Comparison of ENCODE assay signal across 16 mouse cellular contexts in genomic region chr3:27901846-27902245, GRCm38 (mm10). TPM values are rescaled to one million over a fixed set of nuclear protein-coding genes. Genes with fewer than 3 reads are reported as not detected.
DNase-seq lines count a peak whose midpoint lies in the region; ATAC-seq and TF ChIP-seq lines count a peak whose summit lies in the region.
"Had no signal": no experiment of that assay in that cellular context is flagged by ENCODE, and none has a peak within 500 bp of the region (broad histone marks: within the 10 kb centered on the region; RNA-seq: fewer than 3 reads in every experiment).

No protein-coding gene starts in this region.

- no peak for TF ChIP-seq EP300 in heart, postnatal 0 days (IDR thresholded peaks at IDR 0.05; ENCODE audit: low read depth)
- TF ChIP-seq EP300 in ES-Bruce4 (IDR thresholded peaks at IDR 0.05; ENCODE audit: insufficient read depth, low read depth, low read length): no peak

- WGBS in heart, postnatal 0 days: 90% methylated on average over 6 of the region's 6 CpGs
- WGBS in lung, adult 2 months: 92% methylated on average over 6 of the region's 6 CpGs

- no peaks in the 10 kb centered on the region for H3K9me3 ChIP-seq in heart, postnatal 0 days (replicated peaks; ENCODE audit: control insufficient read depth, low read length)
- H3K9me3 ChIP-seq in ES-Bruce4 (replicated peaks; ENCODE audit: control insufficient read depth, insufficient read depth, low read length, poor library complexity, severe bottlenecking): no peaks in the 10 kb centered on the region
- H3K9me3 ChIP-seq: lung, embryonic 15.5 days had no signal

- no peak overlapping the region for H3K4me2 ChIP-seq in heart, postnatal 0 days (ENCODE audit: low read depth, low read length)
- H3K4me2 ChIP-seq: lung, embryonic 15.5 days had no signal

- intact Hi-C loops in heart, postnatal 25 days (cut with DNase I): loop anchor here (5.0 kb wide), 1 partner anchor 35 kb away; the partner anchor contains the start of gene Pld1

- H3K27me3 ChIP-seq in heart, postnatal 0 days (ENCODE audit: control insufficient read depth, insufficient read depth, low read length): no peaks in the 10 kb centered on the region
- no peaks in the 10 kb centered on the region for H3K27me3 ChIP-seq in ES-Bruce4 (ENCODE audit: control insufficient read depth, insufficient read depth, low read length, poor library complexity, severe bottlenecking)
- H3K27me3 ChIP-seq: lung, embryonic 15.5 days had no signal

- H3K4me3 ChIP-seq in heart, postnatal 0 days (ENCODE audit: low read depth, low read length): no peak overlapping the region
- H3K4me3 ChIP-seq in lung, adult 2 months (replicated peaks; ENCODE audit: extremely low read depth, low read depth, low read length): no peak overlapping the region
- no peak overlapping the region for H3K4me3 ChIP-seq in ES-Bruce4 (ENCODE audit: low read depth, low read length)
- H3K4me3 ChIP-seq: erythroblast, embryonic 14.5 days; lung, embryonic 15.5 days; myocyte had no signal

- H3K27ac ChIP-seq in heart, postnatal 0 days (ENCODE audit: low read depth): no peak overlapping the region
- no peak overlapping the region for H3K27ac ChIP-seq in ES-Bruce4 (ENCODE audit: insufficient read depth, low read length)
- H3K27ac ChIP-seq: lung, embryonic 15.5 days had no signal

- ATAC-seq in heart, postnatal 0 days (ENCODE audit: insufficient read depth, low read depth): no peak
- ATAC-seq in activated CD4-positive, CD25-positive, alpha-beta regulatory T cell, adult 4 months: no peak
- ATAC-seq: inflammation-experienced regulatory T-cells, adult 6 months had no signal

- peak; percentile 25 for TF ChIP-seq CTCF in heart, postnatal 0 days (IDR thresholded peaks at IDR 0.05; ENCODE audit: low read depth)
- 0 out of 2 replicates have a peak, but pooled peaks have one; percentile 23 for TF ChIP-seq CTCF in lung, adult 2 months (IDR thresholded peaks at IDR 0.05; ENCODE audit: insufficient read depth, low read length)
- peak; percentile 40 for TF ChIP-seq CTCF in ES-Bruce4 (IDR thresholded peaks at IDR 0.05; ENCODE audit: low read depth, low read length)
- peak; percentile 29; the same call in 1 of the 2 replicates for TF ChIP-seq CTCF in brain, embryonic 14.5 days (IDR thresholded peaks at IDR 0.05; ENCODE audit: borderline replicate concordance, extremely low read depth, insufficient read depth, insufficient read length)

- no peak for TF ChIP-seq POLR2A in lung, adult 2 months (IDR thresholded peaks at IDR 0.05; ENCODE audit: borderline replicate concordance, extremely low read depth, low read depth, low read length)
- no peak for TF ChIP-seq POLR2A in ES-Bruce4 (IDR thresholded peaks at IDR 0.05; ENCODE audit: insufficient read depth, low read length)
- TF ChIP-seq POLR2A in brain, embryonic 14.5 days (IDR thresholded peaks at IDR 0.05; ENCODE audit: borderline replicate concordance, extremely low read depth, insufficient read depth, insufficient read length, poor library complexity, severe bottlenecking): no peak

- no peak overlapping the region for H3K9ac ChIP-seq in heart, postnatal 0 days (replicated peaks; ENCODE audit: low read depth, low read length)
- no peak overlapping the region for H3K9ac ChIP-seq in ES-Bruce4 (ENCODE audit: low read depth, poor library complexity, severe bottlenecking)
- H3K9ac ChIP-seq: lung, embryonic 15.5 days had no signal

- DNase-seq in heart, postnatal 0 days (ENCODE audit: low spot score): no peak
- no peak for DNase-seq in heart, postnatal 25 days (ENCODE audit: low spot score)
- no peak for DNase-seq in lung, adult 2 months
- no peak for DNase-seq in lung, postnatal 25 days (ENCODE audit: low spot score)
- DNase-seq in brain, embryonic 14.5 days (ENCODE audit: low read depth): no peak
- no peak for DNase-seq in embryo, embryonic 11 days
- DNase-seq: adrenal gland, postnatal 14 days; cerebellum, adult 11 months; heart, postnatal 36 days; thymus, adult 2 months had no signal

- peaks cover 16% of the 10 kb centered on the region for H3K4me1 ChIP-seq in heart, postnatal 0 days (ENCODE audit: control insufficient read depth, insufficient read depth)
- peaks cover 13% of the 10 kb centered on the region for H3K4me1 ChIP-seq in lung, adult 2 months (ENCODE audit: control insufficient read depth, insufficient read depth, low read length)
- H3K4me1 ChIP-seq in ES-Bruce4 (ENCODE audit: control insufficient read depth, insufficient read depth, low read length): no peaks in the 10 kb centered on the region

- no peaks in the 10 kb centered on the region for H3K36me3 ChIP-seq in heart, postnatal 0 days (replicated peaks; ENCODE audit: control insufficient read depth, insufficient read depth, low read length)
- no peaks in the 10 kb centered on the region for H3K36me3 ChIP-seq in ES-Bruce4 (ENCODE audit: control insufficient read depth, insufficient read depth, low read length, poor library complexity, severe bottlenecking)
- H3K36me3 ChIP-seq: lung, embryonic 15.5 days had no signal

RNA-seq across cellular contexts. Expression of gene Tmem212, which starts 5.7 kb away (rescaled TPM):
- total RNA-seq in heart, postnatal 0 days (2014; rRNA removed; ENCODE audit: low replicate concordance): 1.1 TPM in 1 of 2 replicates, not detected in the other
- 1.5 TPM in 1 of 2 replicates, not detected in the other for polyA plus RNA-seq in heart, postnatal 0 days (2015; fragmentation: Nextera tagmentation; extraction: Ambion mirVana)
- total RNA-seq in heart, postnatal 25 days (2021): not detected
- 68.4 and 95.7 TPM in 2 replicates for polyA plus RNA-seq in lung, adult 2 months (2012; rRNA removed)
- not detected in 2 replicates for polyA plus RNA-seq in ES-Bruce4 (2011; ENCODE audit: insufficient read depth, insufficient read length, low read depth, missing spikeins)
- not detected in 2 replicates for polyA plus RNA-seq in brain, embryonic 14.5 days (2012; rRNA removed)
- polyA plus RNA-seq in activated CD4-positive, CD25-positive, alpha-beta regulatory T cell, adult 4 months (2017; shearing (Covaris generic)): not detected
- total RNA-seq: adrenal gland, postnatal 14 days; heart, postnatal 36 days had no signal
- polyA plus RNA-seq: erythroblast, embryonic 14.5 days; inflammation-experienced regulatory T-cells, adult 6 months; myocyte had no signal

RNA-seq across cellular contexts. Expression of gene Pld1, which starts 36.6 kb away (rescaled TPM):
- 7.6 and 16.7 TPM in 2 replicates for total RNA-seq in heart, postnatal 0 days (2014; rRNA removed; ENCODE audit: low replicate concordance)
- polyA plus RNA-seq in heart, postnatal 0 days (2015; fragmentation: Nextera tagmentation; extraction: Ambion mirVana): 5.0 and 5.7 TPM in 2 replicates
- total RNA-seq in heart, postnatal 25 days (2021): 10 to 100 TPM; 12.5 to 13.5 TPM
- 5.9 and 9.0 TPM in 2 replicates for polyA plus RNA-seq in lung, adult 2 months (2012; rRNA removed)
- polyA plus RNA-seq in ES-Bruce4 (2011; ENCODE audit: insufficient read depth, insufficient read length, low read depth, missing spikeins): 5.8 and 5.9 TPM in 2 replicates
- polyA plus RNA-seq in brain, embryonic 14.5 days (2012; rRNA removed): 2.1 and 4.6 TPM in 2 replicates
- under 1 TPM; 0.11 to 0.25 TPM for polyA plus RNA-seq in activated CD4-positive, CD25-positive, alpha-beta regulatory T cell, adult 4 months (2017; shearing (Covaris generic))
- polyA plus RNA-seq: erythroblast, embryonic 14.5 days had no signal

Comparison
In these comparisons a context has a peak if more than half of its experiments do, and no peak if none do; other contexts are left out.
1. RNA of gene Tmem212, which starts 5.7 kb away (polyA plus RNA-seq): 68.4 to 95.7 TPM in lung, adult 2 months; 1.5 TPM in heart, postnatal 0 days, not detected in ES-Bruce4, not detected in brain, embryonic 14.5 days and not detected in activated CD4-positive, CD25-positive, alpha-beta regulatory T cell, adult 4 months; every median in the first group is over 10 times any median in the second.
2. Peak in every context shown above with its lines, with median percentiles within 50 percentile points of each other: CTCF ChIP-seq.